Mouse (Mus musculus): ENCODE data around the gene C1qtnf2.

The C1qtnf2 gene

GRCm38 (mm10) chr11:43483122-43483792, 9.2 kb downstream of the C1qtnf2 start:
- DNase-seq: no peak

- no peak for DNase-seq
Measured at GRCm38 (mm10) chr11:43484057-43484456, 10.0 kb downstream of the C1qtnf2 start.

- no peak for DNase-seq
Measured at GRCm38 (mm10) chr11:43484652-43485051, 10.6 kb downstream of the C1qtnf2 start.

GRCm38 (mm10) chr11:43485855-43486254, 11.8 kb downstream of the C1qtnf2 start:
- no peak for DNase-seq

- peak; percentile 89 to 93 for DNase-seq
Measured at GRCm38 (mm10) chr11:43492663-43493062, 18.6 kb downstream of the C1qtnf2 start.

- peak; percentile 93 for DNase-seq
Measured at GRCm38 (mm10) chr11:43493815-43494409, 19.8 kb downstream of the C1qtnf2 start.

GRCm38 (mm10) chr11:43495037-43495436, 21.0 kb downstream of the C1qtnf2 start:
- peak in 1 of 2 experiments; percentile 55 for DNase-seq

- DNase-seq: peak in 1 of 2 experiments; percentile 65
Measured at GRCm38 (mm10) chr11:43495532-43495931, 21.5 kb downstream of the C1qtnf2 start.

GRCm38 (mm10) chr11:43501256-43501655, 27.2 kb downstream of the C1qtnf2 start:
- no peak for DNase-seq

- peak; percentile 52 to 59 for DNase-seq
Measured at GRCm38 (mm10) chr11:43505188-43505587, 31.1 kb downstream of the C1qtnf2 start.

- DNase-seq: peak; percentile 73 to 82
Measured at GRCm38 (mm10) chr11:43507976-43508375, 33.9 kb downstream of the C1qtnf2 start.

GRCm38 (mm10) chr11:43509878-43510277, 35.8 kb downstream of the C1qtnf2 start:
- no peak for DNase-seq

- DNase-seq: no peak
Measured at GRCm38 (mm10) chr11:43512661-43513190, 38.6 kb downstream of the C1qtnf2 start.

- peak; percentile 78 to 82 for DNase-seq
Measured at GRCm38 (mm10) chr11:43516344-43517021, 42.4 kb downstream of the C1qtnf2 start.

GRCm38 (mm10) chr11:43517641-43518040, 43.6 kb downstream of the C1qtnf2 start:
- DNase-seq: peak; percentile 83 to 92

GRCm38 (mm10) chr11:43518086-43518485, 44.0 kb downstream of the C1qtnf2 start:
- DNase-seq: peak; percentile 70

GRCm38 (mm10) chr11:43518821-43519220, 44.7 kb downstream of the C1qtnf2 start:
- DNase-seq: peak; percentile 86 to 87

- DNase-seq: no peak
Measured at GRCm38 (mm10) chr11:43520521-43520920, 46.4 kb downstream of the C1qtnf2 start.

GRCm38 (mm10) chr11:43528078-43528682, 54.1 kb downstream of the C1qtnf2 start:
- no peak for DNase-seq

GRCm38 (mm10) chr11:43528683-43529499, 54.8 kb downstream of the C1qtnf2 start, which contains the start of gene Ccnjl:
Ccnjl (plus strand) TSS chr11:43528784.
- DNase-seq: peak; percentile 69 to 83

- no peak for DNase-seq
Measured at GRCm38 (mm10) chr11:43530043-43530442, 56.0 kb downstream of the C1qtnf2 start.

GRCm38 (mm10) chr11:43531619-43532018, 57.5 kb downstream of the C1qtnf2 start:
- DNase-seq: peak in 1 of 2 experiments; percentile 41

Measured in cerebellum, postnatal 14 days (tissue).